ENCODE assay signal across 24 mouse cellular contexts in the genomic region with DNA sequence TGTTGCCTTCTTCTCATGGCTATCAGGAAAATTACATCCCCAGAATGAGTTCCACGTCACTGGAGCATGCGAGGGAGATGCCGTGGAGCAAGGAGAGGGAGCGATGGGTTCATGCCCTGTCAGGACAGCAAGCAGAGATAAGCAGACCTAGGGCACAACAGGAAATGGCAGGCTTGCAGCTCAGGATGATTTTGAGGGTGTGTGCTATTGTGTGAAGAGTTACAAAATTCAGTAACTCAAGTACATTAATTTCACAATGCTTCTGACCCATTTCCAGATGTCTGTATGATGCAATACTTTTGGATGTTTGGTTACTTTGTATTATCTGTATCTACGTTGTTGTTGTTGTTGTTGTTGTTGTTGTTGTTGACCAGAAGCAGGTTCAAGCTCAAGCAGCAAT. TPM values are rescaled to one million over a fixed set of nuclear protein-coding genes. Genes with fewer than 3 reads are reported as not detected.
DNase-seq lines count a peak whose midpoint lies in the region; ATAC-seq and TF ChIP-seq lines count a peak whose summit lies in the region.
"Had no signal": no experiment of that assay in that cellular context is flagged by ENCODE, and none has a peak within 500 bp of the region (broad histone marks: within the 10 kb centered on the region; RNA-seq: fewer than 3 reads in every experiment).

No protein-coding gene starts in this region.

- no peak overlapping the region for H3K4me3 ChIP-seq in lung, postnatal 0 days (ENCODE audit: low read depth, low read length)
- H3K4me3 ChIP-seq in forebrain, postnatal 0 days (ENCODE audit: low read depth, low read length), result no peak overlapping the region
- H3K4me3 ChIP-seq: embryonic facial prominence, embryonic 13.5 days; forebrain, embryonic 12.5 days; gastrocnemius, adult 2 months; heart, adult 2 months; heart, embryonic 15.5 days; hindbrain, embryonic 13.5 days had no signal

- no peak overlapping the region for H3K27ac ChIP-seq in lung, postnatal 0 days (ENCODE audit: low read length)
- no peak overlapping the region for H3K27ac ChIP-seq in forebrain, postnatal 0 days (ENCODE audit: low read depth, low read length)
- H3K27ac ChIP-seq: embryonic facial prominence, embryonic 13.5 days; forebrain, embryonic 12.5 days; gastrocnemius, adult 2 months; heart, adult 2 months; heart, embryonic 15.5 days; hindbrain, embryonic 13.5 days; hindbrain, postnatal 0 days had no signal

- no peak for ATAC-seq in lung, postnatal 0 days
- ATAC-seq in common myeloid progenitor, adult 5-6 weeks (replicated peaks; ENCODE audit: low read depth, poor library complexity, severe bottlenecking), result peak; percentile 88
- ATAC-seq in megakaryocyte progenitor cell, adult 5-6 weeks (replicated peaks; ENCODE audit: poor library complexity), result peak; percentile 93
- no peak for ATAC-seq in forebrain, postnatal 0 days
- no peak for ATAC-seq in cerebellum, adult (ENCODE audit: insufficient number of reproducible peaks, low FRiP score, low TSS enrichment)
- ATAC-seq: activated CD4-positive, CD25-positive, alpha-beta regulatory T cell, adult 4 months; CD4-positive, CD25-positive, alpha-beta regulatory T cell, adult 4 months; hindbrain, postnatal 0 days; Patski had no signal

- H3K36me3 ChIP-seq in lung, postnatal 0 days (ENCODE audit: insufficient read depth, low read length), result no peaks in the 10 kb centered on the region
- no peaks in the 10 kb centered on the region for H3K36me3 ChIP-seq in forebrain, postnatal 0 days (ENCODE audit: insufficient read depth)
- H3K36me3 ChIP-seq: embryonic facial prominence, embryonic 13.5 days; forebrain, embryonic 12.5 days; G1E; heart, embryonic 15.5 days; hindbrain, embryonic 13.5 days had no signal

- DNase-seq in lung, postnatal 0 days (ENCODE audit: low spot score), result peak; percentile 51
- DNase-seq in lung, postnatal 4 days, result no peak
- DNase-seq in forebrain, postnatal 0 days, result no peak
- no peak for DNase-seq in gastrocnemius, postnatal 14 days
- DNase-seq: adrenal gland, adult 2 months; adrenal gland, postnatal 25 days; cerebellum, adult 8-10 months; cerebellum, postnatal 25 days; gastrocnemius, adult 2 months; heart, adult 2 months; heart, postnatal 14 days had no signal

- no peaks in the 10 kb centered on the region for H3K9me3 ChIP-seq in lung, postnatal 0 days (ENCODE audit: low read length)
- H3K9me3 ChIP-seq in forebrain, postnatal 0 days (ENCODE audit: low read length), result no peaks in the 10 kb centered on the region
- H3K9me3 ChIP-seq: embryonic facial prominence, embryonic 13.5 days; forebrain, embryonic 12.5 days; G1E; heart, embryonic 15.5 days; hindbrain, embryonic 13.5 days had no signal

- no peak overlapping the region for H3K9ac ChIP-seq in lung, postnatal 0 days (replicated peaks; ENCODE audit: low read depth)
- no peak overlapping the region for H3K9ac ChIP-seq in forebrain, postnatal 0 days
- H3K9ac ChIP-seq: embryonic facial prominence, embryonic 13.5 days; forebrain, embryonic 12.5 days; heart, embryonic 15.5 days; hindbrain, embryonic 13.5 days had no signal

- no peaks in the 10 kb centered on the region for H3K27me3 ChIP-seq in lung, postnatal 0 days (replicated peaks; ENCODE audit: insufficient read depth, low read length)
- H3K27me3 ChIP-seq in forebrain, postnatal 0 days (ENCODE audit: insufficient read depth, low read length), result no peaks in the 10 kb centered on the region
- H3K27me3 ChIP-seq: embryonic facial prominence, embryonic 13.5 days; heart, embryonic 15.5 days; hindbrain, embryonic 13.5 days; Patski had no signal

- no peak for TF ChIP-seq CTCF in lung, postnatal 0 days (IDR thresholded peaks at IDR 0.05)
- no peak for TF ChIP-seq CTCF in forebrain, postnatal 0 days (IDR thresholded peaks at IDR 0.05; ENCODE audit: low read depth)

- 49% methylated on average over 5 of the region's 5 CpGs for WGBS in lung, postnatal 0 days
- WGBS in forebrain, postnatal 0 days, result 94% methylated on average over 5 of the region's 5 CpGs

- intact Hi-C loops in gastrocnemius, postnatal 14 days (cut with DNase I; ENCODE audit: low total_unique reads), result no loop called here

- no peaks in the 10 kb centered on the region for H3K4me1 ChIP-seq in lung, postnatal 0 days (ENCODE audit: insufficient read depth, low read depth, low read length)
- H3K4me1 ChIP-seq in forebrain, postnatal 0 days (ENCODE audit: insufficient read depth), result no peaks in the 10 kb centered on the region

- H3K4me2 ChIP-seq in lung, postnatal 0 days (replicated peaks; ENCODE audit: low read depth, low read length), result no peak overlapping the region
- H3K4me2 ChIP-seq in forebrain, postnatal 0 days (ENCODE audit: low read depth), result no peak overlapping the region
- H3K4me2 ChIP-seq: embryonic facial prominence, embryonic 13.5 days; forebrain, embryonic 12.5 days; heart, embryonic 11.5 days; heart, embryonic 15.5 days; hindbrain, embryonic 13.5 days had no signal

- no peak for TF ChIP-seq EP300 in lung, postnatal 0 days (IDR thresholded peaks at IDR 0.05)

RNA-seq across cellular contexts. Expression of a gene that starts 22.5 kb away (rescaled TPM):
- polyA plus RNA-seq in lung, postnatal 0 days (2015; fragmentation: Nextera tagmentation; extraction: Ambion mirVana), result 78.2 and 79.1 TPM in 2 replicates
- total RNA-seq in common myeloid progenitor, adult 5-6 weeks (2017), result 66.4 and 70.6 TPM in 2 replicates
- 41.8 and 50.9 TPM in 2 replicates for total RNA-seq in megakaryocyte progenitor cell, adult 5-6 weeks (2015)
- total RNA-seq in megakaryocyte progenitor cell, adult 5-6 weeks (2017), result 34.7 and 45.8 TPM in 2 replicates
- 37.5 and 52.3 TPM in 2 replicates for total RNA-seq in forebrain, postnatal 0 days (2014; rRNA removed)
- polyA plus RNA-seq in forebrain, postnatal 0 days (2015; fragmentation: Nextera tagmentation; extraction: Ambion mirVana), result 11.7 and 16.8 TPM in 2 replicates
- 10 to 100 TPM; 33.2 to 40.0 TPM for total RNA-seq in gastrocnemius, postnatal 14 days (2021)

Comparison
In these comparisons a context has a peak if more than half of its experiments do, and no peak if none do; other contexts are left out.
1. ATAC-seq: peak in common myeloid progenitor, adult 5-6 weeks (single experiment) and megakaryocyte progenitor cell, adult 5-6 weeks (single experiment); none in lung, postnatal 0 days (single experiment), forebrain, postnatal 0 days (single experiment) and cerebellum, adult (single experiment).